Mouse (Mus musculus) urinary bladder, postnatal 14 days (tissue): ENCODE results near the gene Sirt6.
"Not testable (repeated sequence)": the region's sequence is repeated elsewhere in the genome, so short reads cannot be mapped to it uniquely, and the experiment has no call there.

Experiments used
- DNase-seq: peaks from one replicate; pipeline ENCODE4 v3.0.0; 2021; ENCODE audit warnings: low spot score

Sirt6 gene

DNA sequence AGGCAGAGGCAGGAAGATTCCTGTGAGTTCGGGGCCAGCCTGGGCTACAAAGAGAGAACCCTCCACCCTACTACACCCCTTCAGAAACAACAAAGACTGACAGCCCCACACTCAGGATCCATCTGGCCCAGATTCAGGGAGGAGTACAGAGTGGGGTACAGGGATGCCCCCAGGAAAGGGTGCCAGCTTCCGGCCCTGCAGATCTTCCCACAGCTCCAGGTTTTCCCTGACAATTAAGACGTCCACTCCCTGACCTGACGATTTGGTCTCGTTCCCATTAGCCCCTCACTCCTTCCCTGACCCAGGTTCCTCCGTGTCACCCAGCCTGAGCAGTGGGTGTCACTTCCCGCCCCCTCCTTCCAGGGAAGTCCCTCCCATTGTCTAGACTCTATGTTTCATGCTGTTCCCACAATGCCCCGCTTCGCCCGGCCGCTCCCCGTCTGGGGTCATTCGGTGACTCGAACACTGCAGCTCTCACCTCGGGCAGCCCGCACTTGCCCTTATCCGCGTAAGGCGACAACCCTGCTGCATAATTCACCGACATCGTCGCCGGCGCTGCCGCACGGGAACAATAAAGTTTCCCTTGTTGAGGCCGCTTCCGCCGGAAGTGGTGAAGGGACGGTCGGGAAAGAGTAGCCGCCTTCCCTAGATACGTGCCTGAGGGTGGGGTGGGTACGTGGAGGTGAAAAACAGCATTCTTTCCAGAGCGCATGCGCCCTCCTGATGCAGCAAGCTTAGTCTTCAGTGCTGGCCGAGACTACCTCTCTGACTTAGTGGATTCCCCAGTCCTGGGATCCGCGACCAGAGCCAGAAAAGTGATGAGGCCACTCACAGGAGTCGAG is at the start of gene Sirt6:
Sirt6 (minus strand) TSS at position 804 of the 842 bp plus-strand sequence.
- peak; percentile 94 for DNase-seq

DNA sequence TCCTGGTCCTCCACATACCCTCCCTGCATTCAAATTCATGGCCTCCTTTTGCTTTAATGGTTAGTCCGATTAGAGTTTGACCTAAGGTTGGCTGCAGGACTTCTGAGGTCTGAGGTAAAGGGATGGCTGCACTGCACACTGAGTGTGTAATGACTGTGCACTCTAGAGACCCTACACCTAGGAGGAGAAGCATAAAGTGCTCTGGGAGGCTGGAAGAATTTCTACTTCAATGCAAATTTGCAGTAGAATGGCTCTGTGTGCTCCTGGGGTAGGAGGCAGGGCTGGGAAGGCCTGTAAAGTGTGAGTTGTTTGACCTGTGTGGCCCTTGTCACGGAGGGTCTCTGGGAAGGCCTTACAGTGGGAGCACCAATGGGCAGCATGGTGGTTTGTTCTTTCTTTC is 28.6 kb upstream of the Sirt6 start:
- no peak for DNase-seq

DNA sequence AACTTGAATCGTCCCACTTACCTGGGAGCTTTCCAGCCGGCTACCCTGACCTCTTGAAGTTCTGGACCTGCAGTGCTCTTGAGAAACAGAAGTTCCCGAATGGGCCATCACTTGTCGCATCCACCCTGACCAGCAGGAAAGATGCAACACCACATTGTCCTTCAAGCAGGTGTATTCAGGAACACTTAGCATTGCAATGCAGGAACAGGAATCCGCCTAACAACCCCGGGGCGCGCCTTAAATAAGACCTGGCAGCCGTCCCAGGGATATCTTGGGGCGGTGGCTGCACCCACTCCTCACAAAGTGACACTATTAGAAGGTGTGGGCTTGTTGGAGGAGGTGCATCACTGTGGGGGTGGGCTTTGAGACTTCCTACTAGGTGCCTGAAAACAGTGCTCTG is 27.6 kb upstream of the Sirt6 start:
- DNase-seq, result no peak

DNA sequence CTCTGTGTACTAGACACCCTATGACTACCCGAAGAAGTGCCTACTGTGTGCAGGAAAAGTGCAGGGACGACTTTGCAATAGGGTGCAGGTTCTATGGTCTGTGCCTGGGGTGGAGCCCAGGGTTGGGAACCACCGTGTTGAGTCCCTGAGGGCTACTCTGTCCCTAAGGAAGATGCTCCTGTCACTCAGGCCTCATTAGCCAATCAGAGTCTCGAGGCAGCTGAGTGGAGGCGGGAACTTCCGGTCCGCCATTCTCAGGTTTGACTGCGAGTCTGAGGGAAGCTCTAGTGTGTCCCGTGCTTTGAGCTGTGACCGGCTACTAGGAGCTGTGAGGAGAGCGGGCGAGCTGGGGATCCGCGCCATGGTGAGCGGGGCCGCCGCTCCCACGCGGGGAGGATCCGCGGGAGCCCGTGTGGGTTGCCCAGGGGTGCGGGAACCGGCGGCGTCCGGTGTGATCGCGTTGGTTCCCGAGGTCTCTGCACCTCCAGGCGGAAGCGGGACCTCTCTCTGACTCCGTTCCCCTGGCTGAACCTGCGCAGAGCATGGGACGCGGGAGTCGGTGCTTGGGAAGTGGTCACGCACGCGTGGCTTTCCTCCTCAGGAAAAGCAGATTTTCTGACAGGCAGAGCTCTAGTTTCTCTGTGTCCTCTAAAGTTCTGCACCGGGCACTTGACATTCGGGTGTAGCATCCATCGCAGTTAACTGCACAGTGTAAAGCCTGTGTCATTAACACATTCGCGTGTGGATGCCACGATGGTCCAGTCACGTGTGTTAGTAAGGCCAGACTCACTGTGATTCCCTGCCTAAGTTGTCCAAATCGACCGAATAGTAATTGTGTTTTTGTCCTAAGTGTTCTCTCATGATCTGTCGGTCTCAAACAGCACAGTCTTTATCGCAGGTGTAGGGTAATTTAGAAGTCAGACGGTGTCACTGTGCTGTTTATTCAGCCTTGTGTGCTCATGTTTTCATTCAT is 21.5 kb upstream of the Sirt6 start, which contains the start of gene Gm10778:
Gm10778 (plus strand) TSS at position 257 of the 973 bp plus-strand sequence.
- DNase-seq, result peak; percentile 88

DNA sequence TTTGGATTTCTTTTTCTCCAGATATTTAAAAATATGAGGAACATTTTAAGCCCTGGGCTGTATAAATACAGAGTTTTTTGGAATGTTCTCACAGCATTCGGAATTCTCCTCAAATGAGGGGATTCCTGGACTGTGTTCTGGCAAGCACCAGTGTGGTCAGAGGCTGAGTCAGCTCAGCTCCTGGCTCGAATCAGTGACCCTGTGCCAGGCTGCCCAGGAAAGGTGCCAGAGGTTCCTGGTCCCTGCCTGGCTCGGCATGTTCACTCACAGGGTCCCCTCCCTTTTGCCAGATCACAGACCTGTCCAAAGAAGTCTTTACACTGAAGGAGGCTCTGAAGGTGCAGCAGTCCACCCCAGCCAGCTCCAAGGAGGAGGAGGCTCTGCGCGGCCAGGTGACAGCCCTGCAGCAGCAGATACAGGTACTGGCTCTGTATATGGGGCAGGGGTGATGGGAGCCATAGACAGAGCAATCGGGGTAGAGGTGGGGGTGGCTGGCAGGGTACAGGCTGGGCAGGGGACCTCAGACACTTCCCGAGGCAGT is 18.5 kb upstream of the Sirt6 start:
- no peak for DNase-seq

DNA sequence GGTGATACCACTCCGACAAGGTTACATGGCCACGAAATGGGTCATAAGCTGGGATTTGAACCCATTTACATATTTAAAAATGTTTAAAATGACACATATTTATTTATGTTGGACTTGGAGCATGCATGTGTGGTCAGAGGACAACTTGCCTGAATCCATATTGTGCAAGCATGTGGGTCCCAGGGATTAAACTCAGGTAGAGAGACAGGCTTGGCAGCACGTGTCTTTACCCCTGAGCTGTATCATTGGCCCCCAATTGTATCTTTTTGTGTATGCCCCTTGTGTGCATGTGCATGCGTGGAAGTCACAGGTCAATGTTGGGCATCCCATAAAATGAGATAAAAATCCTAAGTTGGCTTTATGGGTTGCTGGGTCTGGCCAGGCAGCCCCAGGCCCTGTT is 17.8 kb upstream of the Sirt6 start:
- no peak for DNase-seq

DNA sequence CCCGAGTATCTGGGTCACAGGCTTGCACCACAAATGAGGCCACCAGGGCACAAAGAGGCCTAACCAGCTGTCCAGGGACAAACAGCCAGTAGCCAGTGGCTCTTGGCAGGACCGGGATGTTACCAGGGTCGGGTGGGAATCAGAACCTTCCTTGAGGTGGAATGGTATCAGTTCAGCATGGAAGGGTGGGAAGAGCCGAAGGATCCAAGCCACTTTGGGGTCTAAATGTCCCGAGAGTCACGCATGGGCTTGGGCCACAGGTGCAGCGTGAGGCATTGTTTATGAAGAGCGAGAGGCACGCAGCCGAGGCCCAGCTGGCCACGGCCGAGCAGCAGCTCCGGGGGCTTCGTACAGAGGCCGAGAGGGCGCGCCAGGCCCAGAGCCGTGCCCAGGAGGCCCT is 17.1 kb upstream of the Sirt6 start:
- DNase-seq, result no peak

DNA sequence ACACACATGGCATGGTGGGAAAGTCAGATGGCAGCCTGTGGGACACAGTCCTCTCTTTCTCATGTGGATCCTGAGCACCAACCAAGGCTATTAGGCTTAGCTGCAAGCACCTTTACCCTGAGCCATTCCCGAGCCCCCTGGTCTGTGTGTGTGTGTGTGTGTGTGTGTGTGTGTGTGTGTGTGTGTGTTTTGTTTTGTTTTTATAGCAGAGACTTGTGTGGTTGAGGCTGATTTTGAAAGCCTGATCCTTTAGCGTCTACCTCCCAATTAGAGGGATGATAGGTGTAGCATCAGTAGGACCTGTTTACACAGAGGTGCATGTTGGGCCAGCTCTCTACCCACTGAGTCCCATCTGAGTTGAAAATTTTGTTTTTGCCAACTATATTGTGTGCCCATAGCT is 16.6 kb upstream of the Sirt6 start:
- no peak for DNase-seq

DNA sequence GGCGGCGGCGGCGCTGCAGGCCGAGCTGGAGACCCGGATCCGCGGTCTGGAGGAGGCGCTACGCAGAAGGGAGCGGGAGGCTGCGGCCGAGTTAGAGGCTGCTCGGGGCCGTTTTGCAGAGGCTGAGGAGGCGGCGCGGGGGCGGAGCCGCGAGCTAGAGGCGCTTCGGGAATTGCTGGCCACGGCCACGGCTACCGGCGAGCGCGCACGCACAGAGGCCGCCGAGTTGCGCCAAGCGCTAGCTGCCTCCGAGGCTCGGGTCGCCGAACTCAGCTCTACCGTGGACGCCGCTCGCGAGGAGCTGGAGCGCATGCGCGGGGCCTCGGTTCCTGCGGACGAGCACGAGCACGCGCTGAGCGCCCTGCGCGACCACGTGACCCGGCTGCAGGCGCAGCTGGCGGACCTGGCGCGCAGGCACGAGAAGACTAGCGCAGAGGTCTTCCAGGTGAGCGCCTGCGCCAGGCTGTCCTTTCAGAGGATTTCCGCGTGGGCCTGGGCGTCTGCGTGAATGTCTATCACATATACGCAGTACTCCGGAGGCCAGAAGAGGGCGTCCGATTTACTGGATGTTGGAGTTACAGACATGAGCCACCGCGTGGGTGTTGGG is 16.0 kb upstream of the Sirt6 start:
- DNase-seq, result peak; percentile 96

DNA sequence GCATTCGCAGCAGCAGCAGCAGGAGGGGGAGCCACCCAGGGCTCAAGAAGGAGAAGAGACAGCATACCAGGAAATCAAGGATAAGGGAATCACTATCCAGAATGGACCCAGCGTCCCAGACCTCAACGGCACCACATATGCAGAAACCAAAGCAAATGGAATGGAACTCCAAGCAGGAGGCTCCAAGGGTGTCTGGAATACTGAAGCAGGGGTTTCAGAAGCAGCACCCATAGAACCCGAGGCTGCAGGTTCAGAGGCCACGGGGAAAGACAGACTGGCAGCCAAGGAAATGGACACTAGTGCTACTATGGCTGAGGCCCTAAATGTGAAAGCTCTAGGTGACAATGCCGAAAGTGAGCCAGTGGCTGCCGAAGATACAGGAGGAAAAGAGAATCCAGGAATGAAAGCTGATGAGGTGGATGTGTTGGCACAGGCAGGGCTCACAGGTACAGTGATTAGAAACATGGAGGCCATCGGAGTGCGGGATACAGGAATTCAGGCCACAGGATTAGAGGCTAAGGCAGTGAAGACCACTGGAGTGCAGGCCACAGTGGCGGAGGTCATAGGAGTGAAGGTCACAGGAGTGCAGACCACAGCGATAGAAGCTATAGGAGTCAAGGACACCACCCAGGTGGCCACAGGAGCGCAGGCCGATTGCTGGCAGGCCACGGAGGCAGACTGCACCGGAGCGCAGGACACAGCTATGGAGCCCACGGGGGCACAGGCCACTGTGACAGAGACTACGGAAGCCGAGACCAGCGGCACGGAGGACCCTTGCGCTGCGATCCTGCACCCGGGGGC is 15.3 kb upstream of the Sirt6 start:
- DNase-seq, result no peak

DNA sequence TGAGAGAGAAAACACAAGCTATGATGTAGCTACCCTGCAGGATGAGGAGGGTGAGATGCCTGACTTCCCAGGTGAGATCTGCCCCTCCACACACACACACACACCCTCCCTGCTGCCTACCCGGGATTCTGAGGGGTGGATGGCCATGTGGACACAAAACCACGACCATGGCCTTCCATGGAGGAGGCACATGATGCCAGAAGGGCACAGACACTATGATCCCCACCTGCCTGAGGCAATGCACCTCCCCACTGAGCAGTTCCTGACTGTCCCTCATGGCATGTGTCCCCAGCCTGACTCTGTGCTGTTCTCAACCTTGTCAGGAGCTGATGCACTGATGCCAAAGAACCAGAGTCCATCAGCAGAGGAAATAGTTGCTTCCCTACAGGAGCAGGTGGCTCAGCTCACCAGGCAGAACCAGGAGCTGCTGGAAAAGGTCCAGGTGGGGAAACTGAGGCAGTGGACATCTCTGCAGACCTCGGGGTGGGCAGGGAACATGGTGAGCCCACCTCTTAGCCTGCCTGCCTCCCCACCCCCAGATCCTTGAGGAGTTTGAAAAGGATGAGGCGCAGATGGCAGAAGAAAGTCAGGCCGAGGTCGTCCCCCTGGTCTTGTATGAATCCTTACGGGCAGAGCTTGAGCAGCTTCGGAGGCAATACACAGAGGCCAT is 14.5 kb upstream of the Sirt6 start:
- DNase-seq, result no peak

DNA sequence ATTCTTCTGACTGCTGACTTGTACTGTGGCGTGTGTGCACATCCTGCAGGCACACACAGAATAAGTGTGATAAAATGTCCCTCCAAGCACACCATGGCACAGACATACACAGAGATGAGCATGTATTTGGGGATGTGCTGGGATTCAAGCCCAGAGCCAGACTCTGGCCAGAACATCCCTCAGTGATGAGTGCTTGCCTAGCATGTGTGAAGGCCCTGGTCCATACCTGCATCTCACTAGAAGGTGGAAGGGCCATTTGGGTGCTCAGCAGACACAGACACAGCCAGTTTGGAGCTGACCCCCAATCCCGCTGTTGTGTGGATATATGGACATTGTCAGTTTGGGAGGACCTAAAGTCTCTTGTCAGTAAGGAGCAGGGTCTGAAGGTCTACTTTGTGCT is 14.0 kb upstream of the Sirt6 start:
- DNase-seq, result no peak

DNA sequence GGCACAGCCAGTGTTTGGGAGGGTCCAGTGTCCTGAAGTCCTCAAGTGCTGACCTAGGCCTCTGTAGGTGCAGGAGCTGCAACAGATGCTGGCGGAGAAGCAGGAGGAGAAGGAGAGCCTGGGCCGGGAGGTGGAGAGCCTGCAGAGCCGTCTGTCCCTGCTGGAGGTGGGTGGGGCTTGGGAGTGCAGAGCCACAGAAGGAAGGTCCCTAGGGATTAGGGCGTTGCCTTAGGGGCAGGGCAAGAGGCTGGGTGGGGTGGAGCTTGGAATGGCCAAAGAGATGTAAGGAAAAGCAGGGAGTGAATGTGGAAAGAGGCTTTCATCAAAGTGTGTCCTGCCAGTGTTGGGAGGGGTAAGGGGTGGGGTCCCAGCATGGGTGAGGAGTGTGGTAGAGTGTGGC is 13.2 kb upstream of the Sirt6 start:
- not testable (repeated sequence) for DNase-seq

DNA sequence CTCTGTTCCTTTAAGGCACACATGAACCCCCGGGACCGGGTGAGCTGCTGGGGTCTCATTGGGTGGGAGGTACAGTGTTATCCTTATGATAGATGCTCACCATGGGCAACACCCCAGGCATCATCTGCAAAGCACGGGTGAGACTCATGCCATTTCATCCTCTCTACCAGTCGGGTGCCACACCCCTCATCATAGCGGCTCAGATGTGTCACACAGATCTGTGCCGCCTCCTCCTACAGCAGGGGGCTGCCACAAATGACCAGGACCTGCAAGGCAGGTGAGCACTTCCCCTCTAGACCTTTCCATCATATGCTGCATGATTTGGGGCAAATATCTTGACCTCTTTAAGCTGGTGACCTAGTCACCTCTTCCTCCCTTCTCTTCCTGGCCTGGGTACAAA is 10.5 kb upstream of the Sirt6 start:
- DNase-seq, result no peak

DNA sequence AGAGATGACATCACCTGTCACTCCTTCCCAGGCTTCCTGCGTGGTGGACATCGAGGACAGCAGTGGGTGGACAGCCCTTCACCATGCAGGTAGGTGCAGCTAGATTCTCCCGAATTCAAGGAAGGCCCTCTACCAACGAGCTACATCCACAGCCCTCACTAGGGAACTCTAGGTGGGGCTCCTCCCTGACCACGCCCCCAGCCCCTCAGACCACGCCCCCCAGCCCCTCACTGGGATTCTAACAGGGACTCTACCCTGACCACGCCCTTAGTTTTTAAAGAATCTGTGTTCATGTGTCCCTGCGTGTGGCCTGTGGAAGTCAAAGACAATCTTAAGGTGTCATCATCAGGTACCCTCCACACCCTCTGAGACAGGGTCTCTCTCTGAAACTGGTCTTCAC is 8.7 kb upstream of the Sirt6 start:
- DNase-seq, result no peak

DNA sequence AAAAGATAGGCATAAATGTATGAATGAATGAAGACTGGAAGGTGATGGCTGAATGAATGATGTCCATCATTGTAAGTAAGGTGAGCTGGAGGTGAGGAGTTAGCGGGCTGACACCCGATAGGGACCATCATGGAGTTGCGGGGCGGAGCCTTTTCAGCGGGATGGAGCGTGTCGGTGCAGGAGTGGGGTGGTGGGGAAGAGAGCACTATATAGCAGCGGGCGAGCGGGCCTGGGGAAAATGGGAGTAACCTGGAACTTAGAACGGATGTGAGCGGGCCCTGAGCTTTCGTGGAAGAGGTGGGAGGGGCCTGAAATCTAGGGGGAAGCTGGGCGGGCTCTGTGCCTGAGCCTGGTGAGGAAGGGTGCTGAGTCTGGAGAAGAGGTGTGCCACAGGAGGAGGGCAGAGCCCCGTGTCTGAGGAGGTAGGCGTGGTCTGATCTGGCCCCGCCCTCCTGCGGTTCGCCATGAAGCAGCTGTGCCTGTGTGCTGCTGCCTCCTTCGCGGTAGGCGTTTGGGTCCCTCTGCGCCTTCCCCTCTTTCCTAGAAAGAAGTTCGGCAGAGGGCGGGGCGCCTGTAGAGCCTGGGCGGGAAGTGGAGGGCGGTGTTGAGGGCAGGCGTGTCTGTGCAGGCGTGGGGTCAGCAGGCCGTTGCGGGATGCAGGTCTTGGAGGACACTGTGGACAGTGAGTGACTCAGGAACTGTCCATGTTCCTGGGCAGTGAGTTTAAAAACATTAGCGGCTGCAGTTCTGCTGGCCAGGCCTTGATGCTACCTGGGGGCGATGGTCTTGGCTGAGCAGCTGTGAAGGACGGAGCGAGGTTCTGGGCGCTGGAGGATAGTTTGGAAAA is 5.9 kb upstream of the Sirt6 start:
- DNase-seq, result peak; percentile 90

DNA sequence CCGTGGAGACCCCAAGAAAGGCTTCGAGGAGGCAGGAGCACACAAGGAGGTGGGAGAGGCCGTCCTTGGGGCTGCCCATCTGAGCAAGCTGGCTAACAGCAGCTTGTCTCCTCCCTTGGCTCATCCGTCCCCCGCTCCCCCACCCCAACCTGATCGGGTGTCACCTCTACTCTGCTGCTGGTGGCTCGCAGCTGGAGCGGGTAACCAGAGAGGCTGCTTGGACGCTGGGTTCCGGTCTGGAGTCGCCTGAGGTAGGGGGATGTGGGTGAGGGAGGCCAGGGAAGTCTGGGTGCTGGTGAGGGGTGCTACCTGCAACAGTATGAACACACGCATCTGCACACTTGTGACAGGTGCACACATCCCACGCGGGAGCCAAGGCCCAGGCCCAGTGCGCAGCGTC is 793 bp upstream of the Sirt6 start, which contains the start of gene Ankrd24:
Ankrd24 (plus strand) TSS at position 151 of the 400 bp plus-strand sequence.
- DNase-seq, result no peak

DNA sequence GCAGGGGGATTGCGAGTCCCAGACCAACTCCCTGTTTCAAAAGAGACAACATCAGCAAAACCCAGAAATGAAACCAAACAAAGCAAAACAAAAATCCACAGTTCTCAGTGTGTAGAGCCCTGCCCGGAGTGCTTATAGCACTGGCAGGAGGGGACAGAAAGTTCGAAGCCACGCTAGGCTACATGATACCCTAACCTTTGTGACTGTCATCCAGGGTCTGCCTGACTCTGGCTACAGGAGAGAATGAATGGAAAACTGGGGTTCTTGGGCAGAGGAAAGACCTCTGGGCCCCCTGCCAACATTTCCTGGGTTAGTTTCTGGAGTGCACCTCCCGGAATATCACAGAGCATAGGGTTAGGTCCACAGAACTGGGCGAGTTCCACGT is 231 bp upstream of the Sirt6 start:
- DNase-seq, result no peak

DNA sequence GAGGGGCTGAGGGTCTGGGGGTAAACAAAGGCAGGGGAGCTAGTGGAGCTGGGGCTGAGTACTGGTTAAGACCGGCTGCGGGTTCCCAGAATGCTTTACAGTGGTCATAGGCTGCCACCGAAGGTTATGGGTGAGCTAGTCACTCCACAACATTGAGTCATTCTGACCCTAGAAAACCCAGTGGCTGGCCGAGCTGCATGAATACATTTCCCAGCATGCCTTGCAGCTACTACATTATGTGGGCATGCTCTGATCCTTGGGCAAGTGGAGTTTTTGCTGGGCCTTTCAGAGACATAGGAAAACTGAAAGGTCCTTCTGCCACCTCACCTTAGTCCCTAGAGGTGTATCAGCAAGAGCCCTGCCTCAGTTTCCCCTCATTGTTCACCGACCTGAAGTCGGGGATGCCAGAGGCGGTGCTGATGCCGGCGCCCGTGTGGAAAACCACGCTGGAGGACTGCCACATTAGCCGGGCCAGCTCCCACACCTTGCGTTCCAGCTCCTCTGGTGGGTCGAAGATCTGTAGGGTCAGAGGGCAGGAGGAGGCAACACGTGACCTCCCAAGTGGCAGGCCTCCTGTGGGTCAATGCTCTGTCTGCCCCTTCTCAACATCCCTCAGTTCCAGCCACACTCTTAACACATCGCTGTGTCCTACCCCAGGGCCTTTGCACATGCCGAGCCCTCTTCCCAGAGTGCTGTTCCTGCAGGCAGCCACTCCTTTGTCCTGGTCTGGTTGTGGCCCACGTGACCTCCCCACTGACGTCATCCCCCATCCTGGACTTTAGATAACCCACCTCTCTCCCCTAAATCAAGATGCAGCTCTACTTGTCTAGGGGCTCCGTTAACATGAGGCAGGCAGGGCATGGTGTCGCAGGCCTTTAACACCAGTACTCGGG is 1.2 kb downstream of the Sirt6 start:
- DNase-seq, result no peak
